Mouse (Mus musculus): Measurements from ENCODE around the gene Cldn9. TPM values are rescaled to one million over a fixed set of nuclear protein-coding genes. Genes with fewer than 3 reads are reported as not detected.

The Cldn9 gene
- total RNA-seq, 1 experiment, result 3.7 TPM

DNA sequence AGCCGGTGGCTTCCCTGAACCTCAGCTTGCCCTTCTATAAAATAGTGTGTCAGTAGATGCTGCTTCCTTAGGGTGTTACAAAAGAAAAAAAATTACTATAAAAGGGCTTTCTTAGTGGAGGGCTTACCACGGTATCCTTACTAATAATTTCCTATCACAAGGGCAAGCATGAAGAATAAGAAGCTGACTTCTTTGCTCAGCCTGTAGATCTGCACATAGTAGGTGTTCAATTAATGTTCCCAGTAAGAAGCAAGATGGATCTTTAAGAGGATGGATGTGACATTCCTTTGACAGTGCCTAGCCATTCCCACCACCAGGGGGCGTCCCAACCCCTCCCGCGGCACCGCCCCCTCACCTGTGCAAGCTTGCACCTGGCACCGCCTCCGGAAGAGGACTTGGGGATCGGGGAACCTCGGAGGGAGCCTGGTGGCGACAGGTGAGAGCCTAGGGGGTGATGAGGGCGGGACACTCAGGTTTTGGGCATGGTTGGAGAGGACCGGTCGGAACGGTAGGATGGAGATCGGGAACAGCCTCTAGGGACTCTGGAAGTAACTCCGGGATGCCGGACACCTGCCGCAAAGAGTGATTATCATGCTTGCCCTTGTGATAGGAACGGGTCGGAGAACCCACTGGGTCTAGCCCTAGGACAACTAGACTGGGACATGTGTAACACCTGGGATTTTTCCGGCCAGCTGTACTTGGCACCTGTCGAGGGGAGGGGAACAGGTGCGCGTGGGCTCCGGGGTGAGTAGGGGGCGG lies 23.5 kb downstream of the Cldn9 start, which contains the start of gene Bicdl2:
Gene Bicdl2, plus strand, starts transcription at position 390 of the 759 bp plus-strand sequence.
- DNase-seq (ENCODE audit: low read depth, low spot score), result no peak
- no peak within 1 kb of the TSS; the same call in 1 of the 2 replicates for H3K9ac ChIP-seq (ENCODE audit: insufficient read depth, low read depth, low read length, poor library complexity, severe bottlenecking)
- H3K36me3 ChIP-seq (ENCODE audit: control insufficient read depth, insufficient read depth, low read length, poor library complexity, severe bottlenecking), result no peaks in the 10 kb centered on the region
- in situ Hi-C loops (cut with MboI; ENCODE audit: low sequenced_read_pairs in 2 of 2, unreplicated experiment in 2 of 2), result no loop called here
- no peaks in the 10 kb centered on the region for H3K9me3 ChIP-seq (ENCODE audit: control insufficient read depth, insufficient read depth, low read depth, low read length)
- no peak within 1 kb of the TSS for H3K27ac ChIP-seq (ENCODE audit: insufficient read depth, low read depth, low read length, poor library complexity, severe bottlenecking)
- TF ChIP-seq MAFK (IDR thresholded peaks at IDR 0.05; ENCODE audit: insufficient read depth, low read depth, low read length), result no peak
- no peak for TF ChIP-seq HCFC1 (IDR thresholded peaks at IDR 0.05; ENCODE audit: borderline replicate concordance, insufficient read depth, low read length)
- H3K4me1 ChIP-seq (ENCODE audit: control insufficient read depth in 2 of 2, insufficient read depth in 2 of 2, low read length in 2 of 2, poor library complexity in 1 of 2), result peaks cover 0 to 8% of the 10 kb centered on the region in 2 experiments; a peak in 1 of 4 replicates
- peak within 1 kb of the TSS; percentile 64 to 70 for H3K4me3 ChIP-seq (ENCODE audit: insufficient read depth in 1 of 2, low read depth in 1 of 2, low read length in 2 of 2, poor library complexity in 1 of 2, severe bottlenecking in 1 of 2)

DNA sequence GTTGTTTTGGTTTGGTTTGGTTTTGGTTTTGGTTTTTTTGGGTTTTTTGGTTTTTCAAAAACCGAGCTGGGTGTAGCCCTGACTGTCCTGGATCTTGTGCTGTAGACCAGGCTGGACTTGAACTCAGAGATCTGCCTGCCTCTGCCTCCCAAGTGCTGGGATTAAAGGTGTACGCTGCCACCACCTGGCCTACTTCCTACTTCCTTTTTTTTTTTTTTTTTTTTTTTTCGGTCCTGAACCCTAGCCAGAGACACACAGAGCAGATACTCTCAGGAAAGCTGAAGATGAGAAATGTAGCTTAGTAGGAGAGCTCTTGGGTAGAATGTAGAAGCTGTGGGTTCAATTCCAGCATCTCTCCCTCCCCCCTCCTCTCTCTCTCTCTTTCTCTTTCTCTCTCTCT lies 25.4 kb downstream of the Cldn9 start:
- Histone ChIP-seq H3K9ac (ENCODE audit: insufficient read depth, low read depth, low read length, poor library complexity, severe bottlenecking) (no peak overlapping the region), H3K4me1 (ENCODE audit: control insufficient read depth in 2 of 2, insufficient read depth in 2 of 2, low read length in 2 of 2, poor library complexity in 1 of 2) (peaks cover 0 to 7% of the 10 kb centered on the region in 2 experiments; a peak in 1 of 4 replicates), H3K4me3 (ENCODE audit: insufficient read depth in 1 of 2, low read depth in 1 of 2, low read length in 2 of 2, poor library complexity in 1 of 2, severe bottlenecking in 1 of 2) (no peak overlapping the region), H3K9me3 (ENCODE audit: control insufficient read depth, insufficient read depth, low read depth, low read length) (no peaks in the 10 kb centered on the region), H3K36me3 (ENCODE audit: control insufficient read depth, insufficient read depth, low read length, poor library complexity, severe bottlenecking) (no peaks in the 10 kb centered on the region), H3K27ac (ENCODE audit: insufficient read depth, low read depth, low read length, poor library complexity, severe bottlenecking) (no peak overlapping the region)
- in situ Hi-C loops (cut with MboI; ENCODE audit: low sequenced_read_pairs in 2 of 2, unreplicated experiment in 2 of 2), result no loop called here
- no peak for TF ChIP-seq CHD2 (IDR thresholded peaks at IDR 0.05; ENCODE audit: low read depth, low read length)
- TF ChIP-seq ZNF384 (IDR thresholded peaks at IDR 0.05; ENCODE audit: low read depth, low read length), result peak; percentile 66; the same call in 1 of the 2 replicates
- DNase-seq (ENCODE audit: low read depth, low spot score), result no peak

DNA sequence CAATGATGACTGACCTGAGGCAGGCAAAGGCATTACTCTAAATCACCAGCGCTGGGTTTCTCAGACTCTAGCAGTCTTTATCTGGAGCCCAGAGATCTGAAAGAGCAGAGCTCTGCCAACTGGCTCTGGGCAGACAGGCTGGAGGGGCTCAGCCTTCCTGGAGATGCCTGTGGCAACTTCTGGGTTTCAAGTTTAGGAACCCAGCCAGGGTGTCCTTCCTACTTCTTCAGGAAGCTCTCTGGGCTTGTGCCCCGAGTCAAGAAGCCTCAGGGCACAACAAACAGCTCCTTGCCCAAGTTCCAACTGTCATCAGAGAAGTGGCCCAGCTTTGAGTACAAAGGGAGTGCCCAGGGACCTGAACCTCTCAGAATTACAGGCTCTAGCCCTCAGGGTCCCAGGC lies 29.4 kb downstream of the Cldn9 start:
- no peak overlapping the region for H3K9ac ChIP-seq (ENCODE audit: insufficient read depth, low read depth, low read length, poor library complexity, severe bottlenecking)
- H3K4me1 ChIP-seq (ENCODE audit: control insufficient read depth in 2 of 2, insufficient read depth in 2 of 2, low read length in 2 of 2, poor library complexity in 1 of 2), result no peaks in the 10 kb centered on the region
- H3K27ac ChIP-seq (ENCODE audit: insufficient read depth, low read depth, low read length, poor library complexity, severe bottlenecking), result no peak overlapping the region
- DNase-seq (ENCODE audit: low read depth, low spot score), result no peak
- in situ Hi-C loops (cut with MboI; ENCODE audit: low sequenced_read_pairs in 2 of 2, unreplicated experiment in 2 of 2), result no loop called here
- no peak for TF ChIP-seq ZNF384 (IDR thresholded peaks at IDR 0.05; ENCODE audit: low read depth, low read length)
- no peak for TF ChIP-seq MAFK (IDR thresholded peaks at IDR 0.05; ENCODE audit: insufficient read depth, low read depth, low read length)
- no peak for TF ChIP-seq CHD2 (IDR thresholded peaks at IDR 0.05; ENCODE audit: low read depth, low read length)
- no peak for TF ChIP-seq ZC3H11A (IDR thresholded peaks at IDR 0.05; ENCODE audit: borderline replicate concordance, low read depth, low read length)
- TF ChIP-seq HCFC1 (IDR thresholded peaks at IDR 0.05; ENCODE audit: borderline replicate concordance, insufficient read depth, low read length), result no peak
- no peak overlapping the region for H3K4me3 ChIP-seq (ENCODE audit: insufficient read depth in 1 of 2, low read depth in 1 of 2, low read length in 2 of 2, poor library complexity in 1 of 2, severe bottlenecking in 1 of 2)
- H3K9me3 ChIP-seq (ENCODE audit: control insufficient read depth, insufficient read depth, low read depth, low read length), result no peaks in the 10 kb centered on the region
- H3K36me3 ChIP-seq (ENCODE audit: control insufficient read depth, insufficient read depth, low read length, poor library complexity, severe bottlenecking), result no peaks in the 10 kb centered on the region

DNA sequence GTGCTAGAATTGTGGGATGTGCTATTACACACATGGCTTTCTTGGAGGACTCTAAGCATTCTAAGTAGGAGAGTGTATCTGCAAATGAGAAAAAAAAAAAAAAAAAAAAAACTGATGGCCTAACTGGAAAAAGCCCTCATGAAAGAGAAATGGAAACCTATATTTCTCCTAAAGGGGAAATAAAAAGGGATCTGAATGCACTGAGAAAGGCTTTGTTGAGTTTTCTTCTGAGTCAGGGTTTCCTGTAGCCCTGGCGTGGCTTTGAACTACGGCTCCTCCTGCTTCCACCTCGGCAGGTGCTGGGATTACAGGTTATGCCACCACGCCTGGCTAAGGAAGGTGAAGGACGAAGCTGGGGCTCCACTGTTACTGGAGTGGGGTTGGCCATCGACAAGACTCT lies 29.8 kb downstream of the Cldn9 start:
- H3K27ac ChIP-seq (ENCODE audit: insufficient read depth, low read depth, low read length, poor library complexity, severe bottlenecking), result no peak overlapping the region
- no peak for DNase-seq (ENCODE audit: low read depth, low spot score)
- no peak overlapping the region for H3K4me3 ChIP-seq (ENCODE audit: insufficient read depth in 1 of 2, low read depth in 1 of 2, low read length in 2 of 2, poor library complexity in 1 of 2, severe bottlenecking in 1 of 2)
- no peak overlapping the region for H3K9ac ChIP-seq (ENCODE audit: insufficient read depth, low read depth, low read length, poor library complexity, severe bottlenecking)
- H3K4me1 ChIP-seq (ENCODE audit: control insufficient read depth in 2 of 2, insufficient read depth in 2 of 2, low read length in 2 of 2, poor library complexity in 1 of 2), result no peaks in the 10 kb centered on the region
- TF ChIP-seq HCFC1 (IDR thresholded peaks at IDR 0.05; ENCODE audit: borderline replicate concordance, insufficient read depth, low read length) (no peak), ZC3H11A (IDR thresholded peaks at IDR 0.05; ENCODE audit: borderline replicate concordance, low read depth, low read length) (no peak), ZNF384 (IDR thresholded peaks at IDR 0.05; ENCODE audit: low read depth, low read length) (no peak), CHD2 (IDR thresholded peaks at IDR 0.05; ENCODE audit: low read depth, low read length) (no peak), MAFK (IDR thresholded peaks at IDR 0.05; ENCODE audit: insufficient read depth, low read depth, low read length) (no peak)
- in situ Hi-C loops (cut with MboI; ENCODE audit: low sequenced_read_pairs in 2 of 2, unreplicated experiment in 2 of 2), result no loop called here
- H3K9me3 ChIP-seq (ENCODE audit: control insufficient read depth, insufficient read depth, low read depth, low read length), result no peaks in the 10 kb centered on the region
- H3K36me3 ChIP-seq (ENCODE audit: control insufficient read depth, insufficient read depth, low read length, poor library complexity, severe bottlenecking), result no peaks in the 10 kb centered on the region

DNA sequence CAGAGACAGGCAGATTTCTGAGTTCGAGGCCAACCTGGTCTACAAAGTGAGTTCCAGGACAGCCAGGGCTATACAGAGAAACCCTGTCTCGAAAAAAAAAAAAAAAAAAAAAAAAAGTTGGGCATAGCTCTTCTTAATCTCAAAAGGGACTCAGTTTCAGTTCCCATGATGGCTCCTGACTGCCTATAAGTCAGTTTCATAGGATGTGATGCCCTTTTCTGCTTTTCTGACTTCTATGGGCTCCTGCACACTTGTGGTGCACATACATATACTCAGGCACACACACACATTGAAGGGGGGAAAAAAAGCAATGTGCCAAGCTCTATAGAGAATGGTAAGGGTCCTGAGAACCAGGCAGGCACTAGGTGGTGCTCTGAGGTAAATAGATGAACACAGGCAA lies 30.5 kb downstream of the Cldn9 start:
- Histone ChIP-seq H3K27ac (ENCODE audit: insufficient read depth, low read depth, low read length, poor library complexity, severe bottlenecking) (no peak overlapping the region), H3K36me3 (ENCODE audit: control insufficient read depth, insufficient read depth, low read length, poor library complexity, severe bottlenecking) (no peaks in the 10 kb centered on the region), H3K4me3 (ENCODE audit: insufficient read depth in 1 of 2, low read depth in 1 of 2, low read length in 2 of 2, poor library complexity in 1 of 2, severe bottlenecking in 1 of 2) (no peak overlapping the region), H3K9me3 (ENCODE audit: control insufficient read depth, insufficient read depth, low read depth, low read length) (no peaks in the 10 kb centered on the region), H3K9ac (ENCODE audit: insufficient read depth, low read depth, low read length, poor library complexity, severe bottlenecking) (no peak overlapping the region), H3K4me1 (ENCODE audit: control insufficient read depth in 2 of 2, insufficient read depth in 2 of 2, low read length in 2 of 2, poor library complexity in 1 of 2) (no peaks in the 10 kb centered on the region)
- in situ Hi-C loops (cut with MboI; ENCODE audit: low sequenced_read_pairs in 2 of 2, unreplicated experiment in 2 of 2), result no loop called here
- TF ChIP-seq ZNF384 (IDR thresholded peaks at IDR 0.05; ENCODE audit: low read depth, low read length) (no peak), MAFK (IDR thresholded peaks at IDR 0.05; ENCODE audit: insufficient read depth, low read depth, low read length) (no peak), HCFC1 (IDR thresholded peaks at IDR 0.05; ENCODE audit: borderline replicate concordance, insufficient read depth, low read length) (no peak), CHD2 (IDR thresholded peaks at IDR 0.05; ENCODE audit: low read depth, low read length) (no peak), ZC3H11A (IDR thresholded peaks at IDR 0.05; ENCODE audit: borderline replicate concordance, low read depth, low read length) (no peak)
- no peak for DNase-seq (ENCODE audit: low read depth, low spot score)

Data from ES-E14 (cell line).